Mouse (Mus musculus) heart, adult 2 months (tissue): Measurements from ENCODE around the gene Tbc1d21. TPM values are rescaled to one million over a fixed set of nuclear protein-coding genes. Genes with fewer than 3 reads are reported as not detected.

ENCODE experiments used
- DNase-seq, 2 experiments: peaks; one replicate each; pipeline ENCODE4 v3.0.0; 2021
- H3K27ac ChIP-seq: fragments of 200-600 bp; 2 replicates; pipeline ENCODE4 v1.8.1; 2022
- H3K27me3 ChIP-seq: fragments of 200-500 bp; 2 replicates; pipeline ENCODE4 v1.6.1; 2012; ENCODE audit warnings: mild to moderate bottlenecking, low read length, inconsistent platforms, mixed read lengths; ENCODE audit not compliant: control insufficient read depth, insufficient read depth
- H3K36me3 ChIP-seq: fragments of 200-500 bp; 2 replicates; pipeline ENCODE4 v1.6.1; 2012; ENCODE audit warnings: low read length, inconsistent platforms; ENCODE audit not compliant: control insufficient read depth, insufficient read depth
- H3K4me1 ChIP-seq: fragments of 200-500 bp; 2 replicates; pipeline ENCODE4 v1.6.1; 2011; ENCODE audit warnings: low read length; ENCODE audit not compliant: control insufficient read depth, insufficient read depth
- H3K4me3 ChIP-seq: fragments of 200-600 bp; 2 replicates; pipeline ENCODE4 v1.8.1; 2022
- H3K79me2 ChIP-seq: fragments of 200-500 bp; replicated peaks from 2 replicates; pipeline ENCODE4 v1.6.1; 2012; ENCODE audit warnings: mild to moderate bottlenecking, inconsistent platforms, low read length, moderate library complexity, mixed read lengths; ENCODE audit not compliant: control insufficient read depth, insufficient read depth
- H3K9ac ChIP-seq: fragments of 200-500 bp; 2 replicates; pipeline ENCODE4 v1.6.1; 2012; ENCODE audit warnings: low read depth, mild to moderate bottlenecking, control low read depth, inconsistent platforms, low read length, mixed read lengths
- CTCF ChIP-seq: fragments of 200-600 bp; IDR thresholded peaks from 2 replicates; pipeline ENCODE4 v1.8.1; 2022; ENCODE audit warnings: antibody characterized with exemption, mild to moderate bottlenecking, moderate library complexity
- EP300 ChIP-seq: fragments of 200-500 bp; IDR thresholded peaks from 2 replicates; pipeline ENCODE4 v1.6.1; 2011; ENCODE audit warnings: low read depth, low read length, control low read depth; ENCODE audit not compliant: insufficient read depth
- POLR2A ChIP-seq: fragments of 200-500 bp; IDR thresholded peaks from 2 replicates; pipeline ENCODE4 v1.6.1; 2011; ENCODE audit warnings: mild to moderate bottlenecking, low read depth, low read length, control low read depth; ENCODE audit not compliant: insufficient read depth
- WGBS: fragments of 180-500 bp; shearing (Covaris S2); methylation state at CpG from one replicate; pipeline ENCODE4 v1.1.7; 2018; 5-methylcytosine and 5-hydroxymethylcytosine counted together
- intact Hi-C: fragments of 180-260 bp; cut with DNase I; formaldehyde crosslinking; loops from one replicate; pipeline ENCODE4 v1.15.1; 2025
- polyA plus RNA-seq: library from polyadenylated mRNA; depleted of rRNA; stranded (reverse); fragments of >200 nt; gene quantifications from 2 replicates; pipeline ENCODE4 v1.2.3, GENCODE M21; 2012; rRNA removed
- total RNA-seq, 2 experiments: library from RNA; stranded (reverse); gene quantifications; 2 replicates each; pipeline ENCODE4 v1.2.3; 2021

The Tbc1d21 gene
- total and polyA plus RNA-seq, 3 experiments: not detected

DNA sequence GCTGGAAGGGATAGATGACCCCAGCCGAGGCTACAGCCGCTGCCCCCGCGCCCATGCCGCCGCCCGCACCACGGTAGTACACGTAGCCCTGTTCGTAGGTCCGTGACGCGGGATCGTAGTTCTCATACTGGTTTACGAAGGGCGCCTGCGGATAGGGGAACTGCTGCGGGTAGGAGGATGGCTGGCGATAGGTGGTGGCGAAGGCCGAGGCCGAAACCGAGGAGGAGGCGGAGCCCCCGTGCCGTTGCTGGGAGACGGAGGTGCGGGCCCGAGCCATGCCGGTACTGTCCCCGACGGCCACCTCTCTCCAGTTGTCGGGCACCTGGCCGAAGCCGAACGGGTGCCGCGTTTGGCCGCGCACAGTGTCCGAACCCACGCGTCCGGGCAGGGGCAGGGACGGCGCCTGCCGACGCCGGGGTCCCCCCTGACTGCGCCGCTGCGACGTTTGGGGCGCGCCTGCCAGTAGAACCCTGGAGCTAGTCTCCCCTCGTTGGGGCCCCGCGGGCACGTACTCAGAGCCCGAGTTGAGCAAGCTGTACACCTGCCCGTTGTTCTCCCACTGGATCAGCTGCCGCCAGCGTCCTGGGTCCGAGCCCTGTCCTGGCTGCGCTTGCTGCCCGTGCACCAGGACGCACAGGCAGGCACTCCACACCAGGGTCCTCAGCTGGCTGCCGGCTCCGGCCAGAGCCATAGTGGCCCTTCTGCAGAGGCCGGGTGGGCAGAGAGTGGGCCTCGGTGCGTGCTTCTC lies 57.9 kb downstream of the Tbc1d21 start:
- peak overlapping the region; percentile 71 for H3K9ac ChIP-seq
- no peaks in the 10 kb centered on the region for H3K36me3 ChIP-seq
- 5% methylated on average over 72 of the region's 72 CpGs for WGBS
- H3K79me2 ChIP-seq: no peaks in the 10 kb centered on the region
- H3K4me3 ChIP-seq: peak overlapping the region; percentile 53
- H3K27ac ChIP-seq: peak overlapping the region; percentile 77
- peaks cover 6% of the 10 kb centered on the region; the same call in 1 of the 2 replicates for H3K27me3 ChIP-seq
- peak; percentile 58 to 60 for DNase-seq
- intact Hi-C loops: loop anchor here (5.0 kb wide), 1 partner anchor 220 kb away; no protein-coding TSS in a partner anchor
- peaks cover 8% of the 10 kb centered on the region for H3K4me1 ChIP-seq
- TF ChIP-seq POLR2A (no peak), EP300 (no peak), CTCF (no peak)

GRCm38 (mm10) chr9:58311191-58311910 lies 58.9 kb downstream of the Tbc1d21 start:
- Histone ChIP-seq H3K36me3 (no peaks in the 10 kb centered on the region), H3K9ac (peak overlapping the region; percentile 39), H3K4me3 (peak overlapping the region; percentile 53), H3K79me2 (no peaks in the 10 kb centered on the region), H3K4me1 (peaks cover 11% of the 10 kb centered on the region), H3K27me3 (peaks cover 6% of the 10 kb centered on the region; the same call in 1 of the 2 replicates), H3K27ac (peak overlapping the region; percentile 42)
- 65% methylated on average over 33 of the region's 33 CpGs for WGBS
- DNase-seq: peak; percentile 59 to 67
- TF ChIP-seq CTCF (peak; percentile 47), EP300 (no peak), POLR2A (no peak)
- intact Hi-C loops: loop anchor here (5.0 kb wide), 1 partner anchor 219 kb away; no protein-coding TSS in a partner anchor

DNA sequence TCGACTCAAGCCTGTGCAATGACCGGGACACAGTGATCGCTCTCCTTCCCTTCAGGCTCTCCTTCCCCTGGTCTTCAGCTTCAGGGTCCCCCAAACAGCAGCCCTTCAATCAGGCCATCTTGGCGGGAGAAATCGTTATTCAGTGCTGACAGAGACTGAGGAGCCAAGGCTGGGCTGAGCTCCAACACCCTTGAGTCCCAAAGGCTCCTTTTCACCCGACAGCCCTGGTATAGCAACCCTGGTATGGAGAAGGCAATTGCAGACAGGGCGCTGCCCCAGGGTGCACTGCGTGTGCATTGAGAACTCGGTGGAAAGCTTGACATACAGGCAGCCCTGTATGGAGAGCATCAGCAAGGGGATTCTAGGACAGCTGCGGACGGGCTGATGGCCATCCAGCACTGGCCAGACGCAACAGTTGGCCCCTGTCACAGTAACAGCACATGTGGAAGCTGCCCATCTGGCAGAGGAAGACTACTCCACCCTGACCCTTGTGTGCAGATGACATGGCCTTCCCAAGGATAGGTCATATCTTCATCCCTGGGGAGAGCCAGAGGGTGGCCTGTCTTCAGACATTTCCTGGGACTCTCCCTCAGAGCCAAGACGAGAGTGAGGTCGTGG lies 60.1 kb downstream of the Tbc1d21 start:
- TF ChIP-seq CTCF (no peak), EP300 (peak; percentile 69; the same call in 1 of the 2 replicates), POLR2A (no peak)
- Histone ChIP-seq H3K36me3 (no peaks in the 10 kb centered on the region), H3K9ac (no peak overlapping the region), H3K27ac (peak overlapping the region; percentile 36), H3K79me2 (no peaks in the 10 kb centered on the region), H3K4me1 (peaks cover 11% of the 10 kb centered on the region), H3K4me3 (peak overlapping the region; percentile 20; the same call in 1 of the 2 replicates), H3K27me3 (peaks cover 6% of the 10 kb centered on the region; the same call in 1 of the 2 replicates)
- peak; percentile 75 to 81 for DNase-seq
- intact Hi-C loops: loop anchor here (5.0 kb wide), 1 partner anchor 218 kb away; no protein-coding TSS in a partner anchor
- WGBS: 66% methylated on average over 14 of the region's 14 CpGs

Other genes starting within 250 kb of the Tbc1d21 start
- 10 to 100 TPM; 19.1 to 29.8 TPM for gene Islr, start 166.1 kb downstream of the Tbc1d21 start, total RNA-seq
- 100.0 and 139 TPM in 2 replicates for gene Islr, start 166.1 kb downstream of the Tbc1d21 start, polyA plus RNA-seq
- under 1 TPM; 0.57 to 0.96 TPM for gene Islr2, start 166.1 kb downstream of the Tbc1d21 start, total RNA-seq
- gene Islr2, start 166.1 kb downstream of the Tbc1d21 start, polyA plus RNA-seq: 0.61 and 1.8 TPM in 2 replicates
- gene Pml, start 120.7 kb downstream of the Tbc1d21 start, total RNA-seq: 1 to 10 TPM; 7.5 to 8.2 TPM
- gene Pml, start 120.7 kb downstream of the Tbc1d21 start, polyA plus RNA-seq: 10.4 and 10.5 TPM in 2 replicates
- gene Stoml1, start 117.3 kb downstream of the Tbc1d21 start, total RNA-seq: 1 to 10 TPM; 9.2 to 9.6 TPM
- gene Stoml1, start 117.3 kb downstream of the Tbc1d21 start, polyA plus RNA-seq: 23.4 and 29.4 TPM in 2 replicates
- 10 to 100 TPM; 22.1 to 28.4 TPM for gene Loxl1, start 57.3 kb downstream of the Tbc1d21 start, total RNA-seq
- gene Loxl1, start 57.3 kb downstream of the Tbc1d21 start, polyA plus RNA-seq: 57.5 and 59.7 TPM in 2 replicates
- 10 to 100 TPM; 23.6 to 26.1 TPM for gene Insyn1, start 118.1 kb upstream of the Tbc1d21 start, total RNA-seq
- gene Insyn1, start 118.1 kb upstream of the Tbc1d21 start, polyA plus RNA-seq: 13.4 and 17.2 TPM in 2 replicates
- gene Cd276, start 185.0 kb upstream of the Tbc1d21 start, total RNA-seq: 1 to 10 TPM; 8.5 to 10.0 TPM
- gene Cd276, start 185.0 kb upstream of the Tbc1d21 start, polyA plus RNA-seq: 7.1 and 7.8 TPM in 2 replicates
- 100 to 1,000 TPM; 123 to 124 TPM for gene Nptn, start 211.8 kb upstream of the Tbc1d21 start, total RNA-seq
- gene Nptn, start 211.8 kb upstream of the Tbc1d21 start, polyA plus RNA-seq: 282 and 290 TPM in 2 replicates